Mouse (Mus musculus) T-helper 17 cell (primary cell): ENCODE data around the gene Gpr152.

Experiments
- in situ Hi-C, 2 experiments: fragments of 300-600 bp; cut with MboI, MseI; formaldehyde crosslinking; loops; 1 replicate in 1 of 2; 2 replicates in 1 of 2; pipeline ENCODE4 v1.15.1; 2025; ENCODE audit warnings: high pct_unique_total_duplicates in 2 of 2

The Gpr152 gene

GRCm38 (mm10) chr19:4169378-4169784 lies 29.8 kb downstream of the Gpr152 start:
- in situ Hi-C loops = no loop called here

GRCm38 (mm10) chr19:4169810-4170209 lies 30.2 kb downstream of the Gpr152 start:
- in situ Hi-C loops = no loop called here

GRCm38 (mm10) chr19:4170723-4171392 lies 31.3 kb downstream of the Gpr152 start:
- in situ Hi-C loops = no loop called here

- in situ Hi-C loops = no loop called here
Observed at GRCm38 (mm10) chr19:4171393-4172290, 32.1 kb downstream of the Gpr152 start.

GRCm38 (mm10) chr19:4172925-4173324 lies 33.3 kb downstream of the Gpr152 start:
- in situ Hi-C loops = no loop called here

GRCm38 (mm10) chr19:4175368-4175947 lies 35.9 kb downstream of the Gpr152 start, which contains the start of gene Carns1:
Carns1 (minus strand) TSS chr19:4175479.
- in situ Hi-C loops = no loop called here

- in situ Hi-C loops = loop anchor here in 1 of 2 experiments (10.0 kb wide), 1 partner anchor 606 kb away; the partner anchor contains the start of gene Ppp6r3
Observed at GRCm38 (mm10) chr19:4180411-4180810, 40.8 kb downstream of the Gpr152 start.

- in situ Hi-C loops = loop anchor here in 1 of 2 experiments (10.0 kb wide), 1 partner anchor 607 kb away; the partner anchor contains the start of gene Ppp6r3
Observed at GRCm38 (mm10) chr19:4181892-4182291, 42.3 kb downstream of the Gpr152 start.

GRCm38 (mm10) chr19:4183689-4184088 lies 44.1 kb downstream of the Gpr152 start:
- in situ Hi-C loops = loop anchor here in 1 of 2 experiments (10.0 kb wide), 1 partner anchor 609 kb away; the partner anchor contains the start of gene Ppp6r3

GRCm38 (mm10) chr19:4184976-4185975 lies 45.7 kb downstream of the Gpr152 start:
- in situ Hi-C loops = loop anchor here in 1 of 2 experiments (10.0 kb wide), 1 partner anchor 610 kb away; the partner anchor contains the start of gene Ppp6r3

GRCm38 (mm10) chr19:4187303-4187702 lies 47.7 kb downstream of the Gpr152 start:
- in situ Hi-C loops = loop anchor here in 1 of 2 experiments (10.0 kb wide), 1 partner anchor 613 kb away; the partner anchor contains the start of gene Ppp6r3

- in situ Hi-C loops = loop anchor here in 1 of 2 experiments (10.0 kb wide), 1 partner anchor 614 kb away; the partner anchor contains the start of gene Ppp6r3
Observed at GRCm38 (mm10) chr19:4189051-4189620, 49.5 kb downstream of the Gpr152 start.

- in situ Hi-C loops = no loop called here
Observed at GRCm38 (mm10) chr19:4190831-4191334, 51.3 kb downstream of the Gpr152 start, which contains the start of gene Tbc1d10c. Tbc1d10c (minus strand) TSS chr19:4191284.

GRCm38 (mm10) chr19:4191528-4192250 lies 52.1 kb downstream of the Gpr152 start, which contains the start of gene Ppp1ca:
Ppp1ca (plus strand) TSS chr19:4192065.
- in situ Hi-C loops = no loop called here

- in situ Hi-C loops = no loop called here
Observed at GRCm38 (mm10) chr19:4192251-4192985, 52.8 kb downstream of the Gpr152 start.

- in situ Hi-C loops = no loop called here
Observed at GRCm38 (mm10) chr19:4193129-4193528, 53.5 kb downstream of the Gpr152 start.

- in situ Hi-C loops = no loop called here
Observed at GRCm38 (mm10) chr19:4194021-4194724, 54.6 kb downstream of the Gpr152 start.
